Mouse (Mus musculus) megakaryocyte, embryonic 14.5 days (primary cell): ENCODE results near the gene Senp5.

Source experiments
- FLI1 ChIP-seq: IDR thresholded peaks from 2 replicates; pipeline ENCODE4 v1.6.1; 2012; ENCODE audit warnings: low read length, inconsistent platforms, mixed read lengths
- GATA1 ChIP-seq: IDR thresholded peaks from 3 replicates; pipeline ENCODE4 v1.6.1; 2012; ENCODE audit warnings: mixed read lengths, low read length, inconsistent platforms, borderline replicate concordance

DNA sequence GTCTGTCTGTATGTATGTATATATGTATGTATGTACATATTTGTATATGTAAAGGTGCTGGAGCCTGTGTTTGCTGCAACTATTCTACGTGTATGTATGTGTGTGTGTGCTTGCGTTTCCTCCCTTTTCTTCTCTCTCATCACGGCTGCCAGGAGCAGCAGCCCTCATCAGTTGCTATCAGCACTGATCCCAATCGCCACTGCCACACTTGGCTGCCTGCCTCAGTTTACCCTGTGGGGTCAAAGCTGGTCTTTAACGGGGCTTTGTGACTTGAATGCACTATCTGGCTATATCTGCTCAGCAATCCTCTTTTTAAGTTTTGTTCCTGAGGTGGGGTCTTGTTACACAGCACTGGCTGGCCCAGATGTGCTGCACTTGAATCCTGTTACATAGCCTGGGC lies 75.7 kb downstream of the Senp5 start:
- TF ChIP-seq GATA1 (no peak), FLI1 (no peak)
